Mouse (Mus musculus) 3T3-L1 (cell line): ENCODE measurements at regions not wholly inside any gene's neighbourhood (a gene's known extent, or its start where the extent isn't known, plus 50 kb on each side); places are given as distances from the start of the nearest gene placed in this dataset.

Experiments used
- DNase-seq: peaks from one replicate; pipeline ENCODE4 v3.0.0-alpha.2; 2015; ENCODE audit warnings: low read depth, low spot score

DNA sequence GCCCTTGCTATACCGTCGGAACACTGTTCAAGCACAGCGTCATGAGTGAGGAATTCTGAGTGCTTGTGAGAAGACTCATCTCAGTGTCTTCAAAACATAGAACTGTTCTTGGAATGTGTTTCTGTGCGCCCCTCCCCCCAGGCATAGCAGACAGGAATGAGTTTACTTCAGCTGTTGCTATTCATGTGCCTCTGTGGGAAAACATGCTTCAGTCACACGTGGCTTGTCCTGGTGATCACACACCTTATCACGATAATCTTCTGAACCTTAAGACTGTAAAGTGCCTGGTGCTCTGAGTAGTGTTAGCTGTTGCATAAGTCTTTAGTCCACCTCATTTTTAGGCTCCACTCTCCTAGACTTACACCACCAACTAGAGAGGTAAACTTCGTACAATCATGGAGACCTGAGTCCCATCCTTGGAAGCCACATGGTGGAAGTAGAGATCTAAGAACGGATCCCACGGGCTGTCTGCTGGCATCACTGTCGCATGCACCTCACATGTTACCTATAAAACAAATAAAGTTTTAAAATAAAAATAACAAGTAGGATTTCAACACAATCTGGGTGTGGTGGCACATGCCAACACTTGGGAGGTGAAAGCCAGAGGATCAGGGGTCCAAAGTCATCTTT lies 1143.8 kb downstream of the 4930447A16Rik start:
- DNase-seq: no peak

DNA sequence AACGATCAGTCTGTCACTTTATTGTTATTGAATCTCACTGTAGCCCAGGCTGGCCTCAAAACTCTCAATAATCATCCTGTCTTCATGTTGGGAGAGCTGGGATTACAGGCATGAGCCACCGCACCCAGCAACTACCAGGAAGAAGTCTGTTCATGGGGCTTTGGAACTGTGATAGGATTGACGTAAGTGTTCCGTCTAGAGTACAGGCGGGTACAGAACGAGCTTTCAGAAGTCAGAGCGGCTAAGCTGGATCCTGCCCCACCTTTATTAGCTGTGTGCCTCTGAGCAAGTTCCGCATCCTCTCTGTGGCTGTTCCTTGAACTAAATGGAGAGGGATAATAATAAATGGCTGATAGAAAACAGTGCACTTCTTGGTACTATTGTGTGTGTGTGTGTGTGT lies 1144.8 kb downstream of the 4930447A16Rik start:
- DNase-seq: no peak

DNA sequence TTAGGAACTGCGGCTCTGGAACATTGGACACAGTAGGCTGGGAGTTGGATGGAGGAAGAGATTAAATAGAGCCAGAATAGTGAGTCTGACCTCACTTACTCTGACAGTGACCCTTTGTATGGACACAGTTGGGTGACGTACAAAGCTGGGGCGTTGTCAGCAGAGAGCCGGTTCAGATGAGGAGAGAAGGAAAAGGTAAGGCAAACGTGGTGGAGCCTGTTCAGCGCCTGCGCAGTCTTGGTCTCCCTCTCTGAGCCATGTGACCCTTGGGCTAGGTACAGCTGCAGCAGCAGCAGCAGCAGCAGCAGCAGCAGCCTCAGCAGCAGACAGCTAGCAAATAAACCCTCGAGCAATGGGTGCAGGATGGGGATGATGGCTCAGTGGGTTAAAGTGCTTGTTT lies 1145.4 kb downstream of the 4930447A16Rik start:
- DNase-seq: no peak

DNA sequence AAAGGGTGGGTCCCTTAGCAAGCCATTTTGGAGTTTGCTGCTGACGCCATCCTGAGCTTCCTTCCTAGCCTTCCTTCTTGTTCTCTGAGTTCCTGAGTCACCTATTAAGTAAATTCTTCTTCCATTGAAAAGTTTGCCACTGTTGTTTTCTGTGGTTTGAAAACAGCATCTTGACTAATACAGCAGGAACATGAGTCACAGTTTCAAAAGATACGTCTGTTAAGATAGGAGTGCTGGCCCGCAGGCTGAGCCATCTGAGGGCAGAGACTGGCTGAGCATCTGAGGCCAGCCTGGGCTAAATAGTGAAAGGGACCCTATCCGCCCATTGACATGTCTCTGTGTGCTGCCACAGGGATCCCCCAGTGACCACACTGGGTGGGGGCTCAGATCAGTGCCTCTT lies 1147.3 kb downstream of the 4930447A16Rik start:
- peak; percentile 84 for DNase-seq

DNA sequence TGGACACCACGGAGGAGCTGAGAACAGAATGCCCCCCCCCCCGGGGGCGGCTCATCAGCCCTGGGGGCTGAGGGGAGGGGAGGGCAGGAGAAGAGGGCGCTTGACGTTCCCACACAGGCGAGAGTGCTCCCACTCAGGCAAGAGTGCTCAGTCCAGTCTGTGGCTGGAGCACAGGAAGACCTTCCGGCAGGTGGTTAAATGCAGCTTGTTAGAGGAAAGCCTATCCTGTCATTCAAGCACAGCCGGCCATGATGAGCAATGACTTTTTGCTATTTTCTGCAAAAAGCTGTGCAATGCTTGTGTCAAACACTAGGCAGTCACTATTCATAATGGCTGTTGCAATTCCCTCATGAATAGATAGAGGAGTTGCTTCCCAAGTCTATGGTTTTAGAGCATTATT lies 1149.1 kb downstream of the 4930447A16Rik start:
- no peak for DNase-seq

DNA sequence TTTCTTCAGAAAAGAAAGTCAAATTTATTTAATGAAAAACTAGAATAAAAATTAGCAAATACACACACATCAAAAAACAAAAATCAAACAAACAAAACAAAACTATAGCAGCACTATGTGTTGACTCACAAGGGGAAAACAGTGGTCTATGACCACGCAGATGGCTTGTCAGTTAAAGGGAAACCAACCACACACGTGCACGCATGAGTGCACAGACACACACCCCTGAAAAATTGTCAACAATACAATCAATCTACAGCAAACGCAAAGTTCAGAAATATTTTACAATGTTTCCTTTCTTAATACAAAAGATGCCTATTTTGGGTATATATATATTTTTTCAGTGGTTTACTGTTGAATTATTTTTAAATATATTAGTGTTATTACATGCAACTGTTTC lies 1149.9 kb downstream of the 4930447A16Rik start:
- DNase-seq: no peak

DNA sequence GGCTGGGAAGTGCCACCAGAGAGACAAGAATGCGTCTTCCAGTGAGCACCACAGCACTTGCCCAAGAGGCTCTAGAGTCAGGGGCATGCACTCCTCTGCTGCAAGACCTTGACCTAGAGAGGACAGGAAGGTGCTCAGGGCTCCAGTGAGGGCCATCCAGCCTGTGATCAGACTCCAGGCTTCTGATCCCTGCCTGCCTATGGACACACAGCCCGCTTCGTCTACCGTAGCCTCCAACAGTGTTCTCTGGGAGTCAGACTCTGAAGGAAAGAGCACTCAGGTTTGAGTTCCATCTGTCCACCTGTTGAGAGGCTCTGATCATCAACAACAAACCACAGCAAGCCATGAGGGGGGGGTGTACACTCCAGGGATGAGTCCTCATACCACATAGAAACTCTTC lies 1152.3 kb downstream of the 4930447A16Rik start:
- no peak for DNase-seq

DNA sequence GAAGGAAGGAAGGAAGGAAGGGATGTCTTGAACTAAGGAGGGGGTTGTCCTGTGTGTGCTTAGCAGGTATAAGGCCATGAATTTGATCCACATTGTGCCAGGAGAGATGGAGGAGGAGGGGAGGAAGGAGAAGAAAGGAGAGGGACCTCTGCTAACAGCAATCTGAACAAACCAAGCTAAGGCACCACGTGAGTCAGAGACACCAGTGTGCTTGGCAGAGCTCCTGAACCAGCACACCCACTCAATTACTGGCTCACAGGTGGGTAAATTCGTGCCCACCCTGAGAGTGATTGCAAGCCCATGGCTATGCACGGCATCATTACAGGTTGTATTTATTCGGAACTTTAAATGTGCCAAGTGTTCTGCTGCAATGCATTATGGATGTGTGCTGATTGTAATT lies 1154.1 kb downstream of the 4930447A16Rik start:
- no peak for DNase-seq

DNA sequence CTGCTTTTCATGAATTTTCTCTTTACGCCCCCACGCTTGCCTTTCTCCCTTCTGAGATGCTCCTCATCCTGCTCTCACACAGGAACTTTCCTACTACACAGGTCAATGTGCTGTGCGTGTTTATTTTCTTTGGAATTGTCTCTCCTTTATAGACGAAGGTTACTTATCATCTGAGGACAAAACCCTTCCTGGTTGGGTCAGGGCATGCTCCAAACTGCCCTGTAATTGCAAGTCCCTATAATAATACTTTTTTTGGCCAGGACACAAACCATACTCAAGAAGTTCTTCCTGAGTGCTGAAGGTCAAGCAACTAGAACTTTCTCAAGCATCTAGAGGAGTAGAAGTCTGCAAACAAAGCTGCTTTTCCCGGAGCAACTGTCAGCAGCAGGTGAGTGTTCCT lies 1158.1 kb downstream of the 4930447A16Rik start:
- no peak for DNase-seq

DNA sequence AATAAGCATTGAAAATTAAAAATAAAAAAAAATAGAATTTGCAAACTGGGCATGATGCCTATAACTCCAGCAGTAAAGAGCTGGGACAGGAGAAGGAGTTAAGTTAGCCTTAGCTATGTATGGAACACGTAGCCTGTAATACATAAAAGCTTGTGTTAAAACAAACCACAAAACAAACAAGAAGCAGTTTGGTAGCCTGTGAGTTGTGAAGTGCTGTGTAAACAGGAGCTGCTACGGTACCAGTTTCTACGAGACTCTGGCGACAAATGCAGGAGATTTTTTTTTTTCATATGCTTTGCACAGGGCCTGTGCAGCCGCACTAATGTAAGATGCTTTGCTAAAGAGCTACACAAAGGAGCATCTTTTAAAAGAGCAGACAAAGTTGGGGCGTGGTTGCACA lies 1159.1 kb downstream of the 4930447A16Rik start:
- no peak for DNase-seq

DNA sequence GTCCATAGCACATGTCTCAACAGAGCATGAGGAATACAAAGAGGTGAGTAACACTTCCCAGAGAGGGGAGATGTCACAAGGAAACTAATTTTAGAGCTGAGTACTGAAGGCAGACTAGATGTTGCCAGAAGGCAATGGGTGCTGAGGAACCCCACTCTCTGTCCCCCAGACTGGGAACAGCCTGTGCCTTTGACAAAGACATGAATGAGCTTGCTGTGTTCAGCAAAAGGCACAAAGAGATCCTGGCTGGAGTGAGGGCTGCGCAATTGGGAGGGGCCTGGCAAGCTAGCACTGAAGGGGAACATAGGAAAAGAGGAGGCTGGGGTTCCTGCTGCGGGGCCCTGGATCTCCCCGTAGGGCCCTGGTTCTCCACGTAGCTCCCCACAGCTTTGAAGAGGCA lies 1160.3 kb downstream of the 4930447A16Rik start:
- DNase-seq: no peak

DNA sequence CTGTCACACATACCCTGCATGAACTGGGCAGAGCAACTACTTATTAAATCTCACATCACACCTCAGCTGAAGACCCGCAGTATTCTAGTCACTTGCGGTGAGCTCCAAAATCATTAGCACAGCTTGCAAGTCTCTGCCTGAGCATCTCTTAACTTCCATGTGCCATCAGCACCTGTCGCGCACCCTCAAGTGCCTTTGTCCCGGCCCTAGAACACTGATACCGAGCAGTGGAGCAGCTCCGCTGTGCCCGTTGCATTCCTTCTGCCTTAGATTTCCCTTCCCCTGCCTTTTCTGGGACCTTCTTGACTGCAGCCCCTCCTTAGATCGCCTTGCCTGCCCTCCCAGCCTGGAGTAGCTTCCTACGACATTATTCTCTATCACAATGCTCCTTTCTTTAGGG lies 1161.2 kb downstream of the 4930447A16Rik start:
- no peak for DNase-seq

DNA sequence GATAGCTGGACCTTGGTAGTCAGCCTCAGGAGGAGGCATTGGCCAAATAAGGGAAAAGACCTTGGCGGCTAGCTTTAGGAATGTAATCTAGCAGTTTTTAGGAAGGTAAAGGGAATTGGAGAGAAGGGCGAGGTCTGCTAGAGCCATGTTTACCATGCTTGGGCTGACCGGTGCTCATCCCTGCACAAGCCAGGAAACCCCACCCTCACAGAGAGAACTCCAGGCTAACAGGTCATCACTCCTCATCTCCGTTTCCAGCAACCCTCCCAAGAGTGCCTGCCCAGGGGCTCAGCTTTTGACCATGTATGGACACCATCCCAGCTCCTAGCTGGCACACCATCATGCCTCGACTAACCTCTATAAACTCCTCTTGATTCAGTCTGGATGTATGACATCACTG lies 1162.9 kb downstream of the 4930447A16Rik start:
- no peak for DNase-seq

DNA sequence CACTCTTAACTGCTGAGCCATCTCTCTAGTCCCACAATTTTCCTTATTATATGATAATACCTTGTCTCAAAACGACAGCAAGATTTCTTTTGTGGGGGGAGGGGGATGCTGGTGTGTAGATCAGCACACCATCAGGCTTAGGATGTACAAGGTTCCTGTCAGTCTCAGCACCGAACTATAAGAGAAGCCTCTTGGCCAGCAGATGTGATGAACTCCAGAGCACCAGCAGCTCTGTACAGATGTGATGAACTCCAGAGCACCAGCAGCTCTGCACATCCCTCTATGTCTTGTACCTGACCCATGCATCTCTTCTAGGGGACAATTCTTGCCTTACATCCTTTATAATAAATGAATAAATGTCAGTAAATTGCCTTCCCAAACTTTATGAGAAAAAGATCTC lies 1163.7 kb downstream of the 4930447A16Rik start:
- no peak for DNase-seq

DNA sequence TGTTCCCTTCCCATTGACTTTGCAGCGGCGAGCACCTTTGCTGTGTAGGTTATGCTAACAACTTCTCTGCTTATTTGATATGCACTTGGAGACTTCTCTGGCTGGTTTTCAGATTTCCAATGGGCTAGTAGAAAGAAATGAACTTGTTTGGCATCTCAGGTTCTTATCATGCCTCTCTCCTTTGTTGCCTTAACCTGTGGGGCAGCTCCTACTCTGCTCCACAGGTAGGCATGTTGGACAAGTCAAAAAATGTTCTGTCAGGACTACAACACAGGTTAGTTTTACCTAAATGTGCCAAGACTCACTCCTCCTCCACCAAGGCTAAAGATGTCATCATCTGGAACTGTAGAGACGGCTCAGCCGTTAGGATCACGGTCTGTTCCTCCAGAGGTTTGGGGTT lies 1164.3 kb downstream of the 4930447A16Rik start:
- no peak for DNase-seq

DNA sequence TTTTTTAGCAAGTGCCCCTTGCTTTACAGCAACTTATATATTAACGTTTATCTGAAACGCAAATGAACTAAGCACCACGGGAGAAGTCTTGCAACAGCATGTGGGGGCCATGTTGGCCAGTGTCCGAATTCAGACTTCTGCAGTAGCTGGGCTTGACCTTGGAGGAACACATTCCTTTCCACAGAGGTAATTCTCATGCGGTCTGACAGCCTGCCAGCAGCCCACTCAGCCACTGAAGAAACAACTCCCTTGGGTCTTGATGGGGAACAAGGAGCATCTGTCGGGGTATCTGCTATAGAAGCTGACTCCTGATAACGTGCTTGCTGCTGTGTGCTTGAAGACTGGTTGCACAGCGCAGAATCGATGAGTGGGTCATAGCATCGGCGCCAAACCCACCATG lies 1168.7 kb downstream of the 4930447A16Rik start:
- peak; percentile 96 for DNase-seq

DNA sequence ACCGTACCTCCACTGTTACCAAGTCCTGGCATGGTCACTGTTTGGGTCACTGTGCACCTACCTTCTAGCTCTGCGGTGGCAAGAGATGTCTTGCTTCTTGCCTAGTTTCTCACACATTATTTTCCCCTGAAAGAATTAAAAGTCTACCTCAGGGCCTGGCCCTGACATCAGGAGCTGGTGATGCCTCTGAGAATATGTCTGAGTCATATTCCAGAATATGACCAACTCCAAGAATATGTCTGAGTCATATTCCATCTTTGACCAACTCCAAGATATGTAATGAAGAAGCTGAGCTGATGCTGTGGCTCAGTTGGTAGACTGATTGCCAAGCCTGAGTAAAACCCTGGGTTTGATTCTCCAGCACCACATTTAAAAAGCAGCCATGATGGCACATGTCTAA lies 1169.4 kb downstream of the 4930447A16Rik start:
- DNase-seq: peak; percentile 94

DNA sequence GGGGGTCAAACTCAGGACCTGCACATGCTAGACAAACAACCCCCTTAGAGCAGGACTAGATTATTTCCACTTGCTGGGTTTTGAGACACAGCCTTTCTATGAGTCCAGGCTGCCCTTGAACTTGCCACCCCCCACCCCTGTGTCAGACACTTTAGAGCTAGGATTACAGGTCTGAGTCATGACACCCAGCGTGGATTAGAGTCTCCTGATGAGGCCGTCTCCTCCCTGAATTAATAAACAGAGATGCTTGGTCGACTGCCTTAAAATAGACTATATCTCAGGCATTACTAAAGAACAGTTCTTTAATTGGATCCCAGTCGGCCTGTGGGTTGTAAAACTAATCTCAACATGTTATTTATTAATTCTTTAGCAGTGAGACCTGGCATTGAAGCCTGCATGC lies 1170.5 kb downstream of the 4930447A16Rik start:
- no peak for DNase-seq

DNA sequence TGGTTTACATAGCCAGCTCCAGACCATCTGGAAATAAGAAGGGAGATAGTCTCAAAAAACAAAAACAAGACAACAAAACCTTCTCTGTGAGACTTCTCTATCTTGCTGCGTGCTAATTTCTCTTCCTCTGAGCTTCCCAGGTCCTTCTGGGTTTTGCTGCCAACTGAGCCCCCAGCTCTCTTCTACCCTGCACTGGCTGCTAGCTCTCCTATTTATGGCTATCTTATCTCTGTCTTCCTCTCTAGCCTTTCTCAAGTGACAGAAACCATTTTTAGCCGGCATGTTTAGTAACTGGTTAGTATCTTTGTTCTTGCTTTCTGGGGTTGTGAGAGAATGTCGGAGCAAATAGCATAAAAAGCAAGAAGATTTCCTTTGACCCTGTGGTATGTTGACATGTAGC lies 1172.1 kb downstream of the 4930447A16Rik start:
- DNase-seq: no peak

DNA sequence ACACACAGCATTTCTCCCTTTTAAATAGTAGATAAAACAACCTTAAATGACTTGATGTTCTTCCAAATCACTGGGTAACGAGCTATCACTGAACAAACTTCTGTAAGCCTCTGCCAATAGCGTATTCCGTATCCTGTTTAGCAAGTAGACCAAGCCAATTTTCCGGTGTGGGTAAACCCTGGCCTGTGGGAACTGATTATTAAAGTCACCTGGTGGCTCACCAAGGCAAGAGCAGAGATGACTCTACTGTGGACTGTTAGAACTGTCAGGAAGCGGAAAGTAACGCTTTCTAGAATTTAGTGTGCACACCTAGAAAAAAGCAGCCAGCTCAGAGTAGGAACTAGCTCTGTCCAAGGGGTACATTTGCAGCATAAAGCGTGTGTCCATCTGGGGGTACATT lies 1176.1 kb downstream of the 4930447A16Rik start:
- DNase-seq: no peak

DNA sequence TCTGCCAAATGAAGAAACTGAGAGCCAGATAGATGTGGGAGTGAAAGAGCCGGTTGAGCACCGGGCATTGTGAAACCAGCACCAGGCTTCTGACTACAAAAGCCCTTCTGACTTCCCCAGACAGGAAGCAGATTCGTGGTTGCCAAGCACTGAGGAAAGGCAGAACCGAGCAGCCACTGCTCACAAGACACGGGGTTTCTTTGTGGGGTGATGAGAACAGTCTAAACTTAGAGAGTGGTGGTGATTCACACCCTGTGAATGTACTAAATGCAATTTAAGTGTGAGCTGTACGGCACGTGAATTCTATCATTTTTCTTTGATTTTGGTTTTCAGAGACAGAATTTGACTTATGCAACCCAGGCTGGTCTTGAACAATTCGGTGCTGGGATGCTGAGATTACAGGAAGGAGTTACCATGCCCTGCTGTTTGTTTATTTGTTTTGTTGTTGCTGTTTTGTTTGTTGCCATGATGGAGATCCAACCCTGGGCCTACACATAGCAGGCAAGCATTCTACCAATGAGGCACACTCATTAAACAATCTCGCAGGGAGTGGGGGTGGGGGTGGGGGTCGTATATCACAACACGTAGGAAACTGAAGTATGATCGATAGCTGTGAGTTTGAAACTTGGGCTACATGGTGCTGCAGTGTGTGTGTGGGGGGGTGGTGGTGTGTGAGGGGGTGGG lies 1177.0 kb downstream of the 4930447A16Rik start:
- DNase-seq: peak; percentile 82

DNA sequence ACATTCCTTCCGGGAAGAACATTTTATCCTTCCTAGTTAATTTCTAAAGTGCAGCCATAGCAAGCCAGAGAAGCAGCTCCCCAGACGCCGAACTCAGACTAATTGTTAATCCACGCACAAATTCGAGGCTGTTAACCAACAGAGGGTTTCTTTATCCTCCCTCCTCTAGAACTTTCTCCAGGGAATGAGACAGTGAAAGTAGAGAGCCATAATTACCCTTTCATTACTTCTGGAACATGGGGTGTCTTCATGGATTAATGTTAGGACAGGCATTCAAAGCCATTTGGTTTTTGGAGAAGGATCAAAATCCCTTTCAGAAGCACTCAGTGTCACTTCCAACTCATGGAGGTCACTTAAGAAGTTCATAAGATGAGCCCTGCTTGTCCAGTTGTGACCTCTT lies 1178.6 kb downstream of the 4930447A16Rik start:
- DNase-seq: no peak

DNA sequence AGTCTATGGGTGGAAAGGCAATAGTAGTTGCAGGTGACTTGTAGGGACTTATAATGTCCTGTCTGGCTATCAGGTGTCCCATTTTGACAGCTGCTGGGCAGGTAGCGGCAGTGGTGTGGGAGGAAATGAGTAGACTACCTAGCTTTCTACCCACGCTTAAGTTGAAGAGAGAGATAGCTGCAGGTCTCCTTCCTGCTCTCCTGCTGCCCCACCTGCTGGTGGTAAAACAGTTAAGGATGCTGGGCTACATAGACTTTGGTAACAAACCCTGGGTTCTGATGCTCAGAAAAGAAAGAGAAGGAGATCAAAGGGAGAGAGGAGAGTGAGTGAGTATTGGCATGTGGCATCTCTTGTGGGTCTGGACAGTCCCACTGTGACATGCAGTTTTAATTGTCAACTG lies 1182.0 kb downstream of the 4930447A16Rik start:
- peak; percentile 54 for DNase-seq
